Mouse (Mus musculus): ENCODE results near the gene Mbnl2. TPM values are rescaled to one million over a fixed set of nuclear protein-coding genes. Genes with fewer than 3 reads are reported as not detected.

Mbnl2 gene
- polyA plus RNA-seq (2012; rRNA removed), result 21.2 and 24.1 TPM in 2 replicates

GRCm38 (mm10) chr14:120275246-120276238, at the start of gene Mbnl2:
TSS of gene Mbnl2 (plus strand) at chr14:120275669.

GRCm38 (mm10) chr14:120477982-120478568, 202.6 kb downstream of the Mbnl2 start, which contains the start of gene Rap2a:
TSS of gene Rap2a (plus strand) at chr14:120478444.

Other genes with a start within 250 kb of the Mbnl2 start
- 0.09 TPM in 2 replicates for gene Oxgr1, start 233.2 kb upstream of the Mbnl2 start, polyA plus RNA-seq (2012; rRNA removed)
- gene Rap2a, start 202.8 kb downstream of the Mbnl2 start, polyA plus RNA-seq (2012; rRNA removed), result 47.0 and 47.8 TPM in 2 replicates